Mouse (Mus musculus) monocyte, adult 5-6 weeks (primary cell): ENCODE measurements around the gene Atp5g1. TPM values are rescaled to one million over a fixed set of nuclear protein-coding genes. Genes with fewer than 3 reads are reported as not detected.
"Not testable (repeated sequence)": the region's sequence is repeated elsewhere in the genome, so short reads cannot be mapped to it uniquely, and the experiment has no call there.

Source experiments
- ATAC-seq: fragments of 153-309, 156-312 bp; replicated peaks from 2 replicates; pipeline ENCODE4 v1.8.0; 2017; ENCODE audit warnings: mild to moderate bottlenecking; ENCODE audit not compliant: low TSS enrichment, insufficient number of reproducible peaks, severe bottlenecking, poor library complexity, low FRiP score
- total RNA-seq: library from RNA; stranded (forward); fragments of 200-1000, 200-491, 200-594 nt; gene quantifications from 3 replicates; pipeline ENCODE4 v1.2.3, GENCODE M21; 2017

Atp5g1 gene
- total RNA-seq, result 1.6 to 31.3 TPM (median 27.1 TPM) in 3 replicates

DNA sequence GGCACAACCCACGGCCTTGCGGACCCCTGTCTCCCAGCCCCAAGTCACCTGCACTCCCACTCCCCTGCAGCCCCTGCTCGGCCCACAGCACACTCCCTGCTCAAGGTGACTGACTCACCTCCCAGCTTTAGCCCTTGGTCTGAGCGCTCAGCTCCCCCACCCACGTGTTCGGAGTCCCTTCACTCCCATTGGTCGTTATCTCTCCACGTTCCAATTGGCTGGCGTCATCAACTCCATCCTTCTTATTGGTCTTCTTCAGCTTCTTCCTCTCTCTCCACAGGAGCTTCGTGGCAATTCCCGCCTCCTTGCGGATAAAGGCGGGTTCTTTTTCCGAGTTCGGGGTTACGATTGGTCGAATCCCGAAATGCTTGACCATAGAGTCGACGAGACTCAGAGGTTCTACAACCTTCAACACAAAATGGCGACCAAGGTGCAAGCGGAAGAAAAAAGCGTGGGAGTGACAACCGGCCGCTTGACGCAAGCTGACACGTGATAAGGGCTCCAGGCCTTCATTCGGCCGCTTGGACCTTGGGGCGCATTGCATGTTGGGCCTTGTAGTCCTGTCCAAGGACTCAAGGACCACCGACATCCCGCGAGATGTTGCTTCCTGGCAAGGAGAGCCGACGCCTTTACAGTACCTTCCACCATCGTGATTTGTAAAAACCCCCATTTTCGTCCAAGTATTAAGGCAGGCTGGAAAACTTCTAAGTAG lies at the start of gene Atp5g1:
Gene Atp5g1 (minus strand): TSS at position 162 of the 712 bp plus-strand sequence.
- ATAC-seq, result peak; percentile 96

DNA sequence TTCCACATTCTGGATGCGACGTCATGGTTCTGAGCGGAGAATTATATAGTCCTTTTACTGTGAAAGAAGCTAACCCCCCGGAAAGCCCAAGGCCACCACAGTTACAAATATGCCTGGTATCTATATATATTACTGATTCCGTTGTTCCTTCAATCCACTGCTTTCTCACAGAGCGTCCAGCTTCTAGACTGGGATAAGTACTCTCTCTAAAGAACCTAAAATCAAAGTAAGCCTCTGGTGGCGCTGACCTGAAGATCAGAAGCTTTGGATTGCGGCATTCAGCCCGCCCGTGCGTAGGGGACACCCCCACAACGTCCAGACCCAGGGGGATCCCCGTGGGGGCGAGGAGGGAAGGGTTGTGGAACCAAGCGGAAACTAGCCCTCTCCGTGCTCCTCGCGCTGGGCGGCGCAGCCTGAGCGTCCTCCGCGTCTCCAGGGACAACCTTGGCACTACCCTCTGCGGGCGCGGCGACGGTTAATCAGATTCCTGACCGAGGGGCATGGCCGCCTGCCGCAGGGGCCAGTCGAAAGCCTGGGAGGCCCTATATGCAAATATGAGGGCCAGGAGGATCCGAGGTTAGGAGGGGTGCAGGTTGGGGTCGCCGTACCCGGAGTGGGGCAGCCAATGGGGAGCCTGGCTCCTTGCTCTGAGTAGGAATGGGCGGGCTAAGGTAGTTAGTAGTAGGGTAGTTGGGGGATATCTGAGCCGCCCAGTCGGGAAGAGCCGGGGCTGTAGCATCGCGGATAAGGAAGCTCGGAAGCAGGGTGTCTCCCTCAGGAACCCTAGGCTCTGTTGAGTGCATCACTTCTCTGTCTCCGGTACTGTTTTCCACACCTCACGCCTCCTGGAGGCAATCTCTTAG lies 48.8 kb upstream of the Atp5g1 start:
- no peak for ATAC-seq

DNA sequence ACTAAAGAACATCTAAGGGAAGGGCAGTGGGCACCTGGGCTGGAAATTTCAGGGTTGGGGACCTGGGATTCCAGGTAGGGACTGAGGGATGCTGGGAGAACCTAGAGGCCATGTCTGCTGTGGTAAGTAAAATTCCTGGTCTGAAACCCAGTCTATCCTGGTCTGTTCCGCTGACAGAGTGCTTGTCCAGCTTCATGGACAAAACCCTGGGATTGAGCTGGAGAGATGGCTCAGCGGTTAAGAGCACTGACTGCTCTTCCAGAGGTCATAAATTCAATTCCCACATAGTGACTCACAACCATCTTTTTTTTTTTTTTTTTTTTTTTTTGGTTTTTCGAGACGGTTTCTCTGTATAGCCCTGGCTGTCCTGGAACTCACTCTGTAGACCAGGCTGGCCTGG lies 47.3 kb upstream of the Atp5g1 start:
- not testable (repeated sequence) for ATAC-seq

DNA sequence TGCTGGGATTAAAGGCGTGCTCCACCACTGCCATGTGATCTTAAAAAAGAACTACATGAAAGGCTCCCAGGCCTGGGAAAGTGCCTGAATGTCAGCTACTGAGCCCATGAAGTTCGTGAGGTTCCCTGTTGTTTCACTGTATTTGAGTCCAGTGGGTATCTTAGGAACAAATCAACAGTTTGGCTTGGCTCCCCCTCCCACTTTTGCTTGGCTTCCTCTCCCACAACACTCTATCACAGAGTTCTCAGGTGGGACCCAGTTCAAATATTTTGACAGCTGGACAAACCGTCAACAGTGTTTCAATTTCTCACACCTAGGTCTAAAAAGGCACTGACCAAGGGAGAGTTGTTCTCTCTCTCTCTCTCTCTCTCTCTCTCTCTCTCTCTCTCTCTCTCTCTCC lies 43.9 kb upstream of the Atp5g1 start:
- ATAC-seq, result no peak

DNA sequence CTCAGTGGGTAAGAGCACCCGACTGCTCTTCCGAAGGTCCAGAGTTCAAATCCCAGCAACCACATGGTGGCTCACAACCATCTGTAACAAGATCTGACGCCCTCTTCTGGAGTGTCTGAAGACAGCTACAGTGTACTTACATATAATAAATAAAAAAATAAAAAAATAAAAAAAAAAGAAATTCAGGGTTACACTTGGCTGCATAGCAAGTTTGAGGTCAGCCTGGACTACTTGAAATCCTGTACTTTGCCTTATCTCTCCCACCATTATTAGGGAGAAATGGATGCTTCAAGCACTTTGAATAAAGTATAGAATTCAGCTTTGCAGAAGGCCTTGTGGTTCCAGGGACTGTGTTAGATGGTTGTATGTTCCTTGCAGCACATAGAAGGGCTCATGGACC lies 41.5 kb upstream of the Atp5g1 start:
- ATAC-seq, result not testable (repeated sequence)

DNA sequence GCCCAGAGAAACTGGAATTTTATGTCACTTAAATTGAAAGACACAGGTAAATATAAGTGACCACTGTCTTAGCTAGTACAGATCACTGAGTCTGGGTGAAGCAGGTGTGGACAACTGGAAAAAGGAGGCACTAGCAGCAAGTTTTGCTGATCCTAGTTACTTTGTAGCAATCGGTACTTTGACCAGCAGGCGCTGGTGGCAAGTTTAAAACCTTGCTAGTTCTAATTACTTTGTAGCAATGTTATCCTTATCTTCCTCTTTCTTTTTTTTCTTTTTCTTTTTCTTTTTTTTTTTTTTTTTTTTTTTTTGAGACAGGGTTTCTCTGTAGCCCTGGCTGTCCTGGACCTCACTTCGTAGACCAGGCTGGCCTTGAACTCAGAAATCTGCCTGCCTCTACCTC lies 40.6 kb upstream of the Atp5g1 start:
- no peak for ATAC-seq

DNA sequence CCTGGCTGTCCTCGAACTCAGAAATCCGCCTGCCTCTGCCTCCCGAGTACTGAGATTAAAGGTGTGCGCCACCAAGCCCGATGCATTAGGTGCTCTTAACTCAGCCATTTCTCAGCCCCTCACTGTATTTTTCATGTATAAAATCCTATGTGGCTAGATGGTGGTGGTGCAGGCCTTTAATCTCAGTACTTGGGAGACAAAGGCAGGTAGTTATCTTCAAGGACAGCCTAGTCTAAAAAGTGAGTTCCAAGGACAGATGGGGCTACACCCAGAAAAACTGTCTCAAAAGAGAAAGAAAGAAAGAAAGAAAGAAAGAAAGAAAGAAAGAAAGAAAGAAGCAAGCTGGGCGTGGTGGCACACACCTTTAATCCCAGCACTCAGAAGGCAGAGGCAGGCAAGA lies 39.9 kb upstream of the Atp5g1 start:
- no peak for ATAC-seq

DNA sequence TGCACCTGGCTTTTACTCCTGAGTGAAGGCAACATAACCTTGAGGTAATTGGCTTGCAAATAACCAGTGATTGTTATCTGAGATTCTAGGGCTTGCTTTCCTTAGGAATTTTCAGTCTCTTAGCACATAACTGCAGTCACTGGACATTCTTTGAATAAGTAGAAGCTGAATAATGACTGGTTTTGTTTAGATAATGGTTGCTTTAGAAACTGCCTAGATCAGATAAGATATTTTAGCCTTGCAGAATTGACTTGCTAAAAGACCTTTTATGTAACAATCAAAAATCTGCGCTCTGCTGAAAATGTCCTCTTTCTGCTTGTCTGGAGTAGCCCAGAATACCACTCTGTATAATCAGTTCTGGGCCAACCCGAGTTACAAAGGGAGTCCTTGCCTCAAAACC lies 38.6 kb upstream of the Atp5g1 start:
- no peak for ATAC-seq

DNA sequence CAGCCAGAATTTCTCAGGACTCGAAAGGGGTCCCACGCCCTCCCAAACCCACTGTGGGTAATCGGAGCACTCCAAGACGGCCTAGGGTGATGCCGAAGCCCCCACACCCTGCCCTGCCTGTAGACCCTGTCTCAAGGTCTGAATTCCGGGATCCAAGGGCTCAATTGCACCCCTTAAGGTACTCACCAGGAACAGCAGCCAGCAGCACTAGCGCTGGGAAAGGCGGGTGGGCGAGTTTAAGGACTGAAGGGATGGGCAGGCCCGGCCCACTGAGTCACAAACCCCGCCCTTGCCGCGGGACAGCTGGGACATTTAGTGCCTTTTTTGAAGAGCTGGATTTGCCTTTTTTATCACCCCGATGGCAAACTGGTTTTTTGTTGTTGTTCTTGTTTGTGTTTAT lies 36.3 kb upstream of the Atp5g1 start, which contains the start of gene Calcoco2:
Gene Calcoco2 (minus strand): TSS at position 214 of the 400 bp plus-strand sequence.
- no peak for ATAC-seq

DNA sequence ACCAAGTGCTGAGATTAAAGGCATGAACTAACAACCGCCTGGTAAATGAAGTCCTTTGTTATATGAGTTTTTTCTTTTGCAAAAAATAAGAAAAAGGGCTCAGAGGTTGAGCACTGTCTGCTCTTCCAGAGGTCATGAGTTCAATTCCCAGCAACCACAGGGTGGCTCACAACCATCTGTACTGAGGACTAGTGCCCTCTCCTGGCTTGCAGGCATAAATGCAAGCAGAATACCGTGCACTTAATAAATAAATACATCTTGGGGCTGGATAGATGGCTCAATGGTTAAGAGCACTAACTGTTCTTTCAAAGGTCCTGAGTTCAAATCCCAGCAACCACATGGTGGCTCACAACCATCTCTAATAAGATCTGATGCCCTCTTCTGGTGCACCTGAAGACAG lies 35.5 kb upstream of the Atp5g1 start:
- ATAC-seq, result not testable (repeated sequence)

DNA sequence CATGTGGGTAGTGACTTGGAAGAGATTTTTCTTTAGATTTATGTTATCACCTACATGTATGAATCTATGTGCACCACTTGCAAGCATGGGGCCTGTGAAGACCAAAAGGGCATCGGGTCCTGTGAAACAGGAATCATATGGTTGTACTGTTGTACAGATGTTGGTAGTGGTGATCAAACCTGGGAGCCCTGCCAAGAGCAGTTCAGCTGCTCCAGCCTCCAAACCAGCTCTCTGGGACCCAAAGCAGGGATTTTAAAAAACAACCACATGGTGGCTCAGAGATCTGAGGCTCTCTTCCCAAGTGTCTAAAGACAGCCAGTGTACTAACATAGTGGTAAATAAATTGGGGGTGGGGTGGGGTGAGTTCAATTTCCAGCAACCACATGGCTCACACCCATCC lies 32.9 kb upstream of the Atp5g1 start:
- ATAC-seq, result no peak

DNA sequence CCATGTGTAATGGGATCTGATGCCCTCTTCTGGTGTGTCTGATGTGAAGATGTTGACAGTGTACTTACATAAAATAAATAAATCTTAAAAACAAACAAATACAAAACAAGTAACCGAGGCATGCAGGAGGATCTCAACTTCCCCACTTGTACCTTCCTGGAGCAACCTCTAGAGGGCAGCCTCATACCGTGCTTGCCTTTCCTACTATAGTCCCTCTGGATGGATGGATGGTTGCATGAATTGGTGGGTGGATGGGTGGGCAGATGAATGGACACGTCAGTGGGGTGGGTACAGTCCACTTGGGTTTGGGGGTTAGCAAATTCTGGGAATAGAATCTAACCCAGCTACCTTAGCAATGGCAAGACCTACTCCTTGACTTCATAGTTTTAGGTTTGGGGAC lies 17.9 kb upstream of the Atp5g1 start:
- ATAC-seq, result peak; percentile 73; the same call in 1 of the 2 replicates

DNA sequence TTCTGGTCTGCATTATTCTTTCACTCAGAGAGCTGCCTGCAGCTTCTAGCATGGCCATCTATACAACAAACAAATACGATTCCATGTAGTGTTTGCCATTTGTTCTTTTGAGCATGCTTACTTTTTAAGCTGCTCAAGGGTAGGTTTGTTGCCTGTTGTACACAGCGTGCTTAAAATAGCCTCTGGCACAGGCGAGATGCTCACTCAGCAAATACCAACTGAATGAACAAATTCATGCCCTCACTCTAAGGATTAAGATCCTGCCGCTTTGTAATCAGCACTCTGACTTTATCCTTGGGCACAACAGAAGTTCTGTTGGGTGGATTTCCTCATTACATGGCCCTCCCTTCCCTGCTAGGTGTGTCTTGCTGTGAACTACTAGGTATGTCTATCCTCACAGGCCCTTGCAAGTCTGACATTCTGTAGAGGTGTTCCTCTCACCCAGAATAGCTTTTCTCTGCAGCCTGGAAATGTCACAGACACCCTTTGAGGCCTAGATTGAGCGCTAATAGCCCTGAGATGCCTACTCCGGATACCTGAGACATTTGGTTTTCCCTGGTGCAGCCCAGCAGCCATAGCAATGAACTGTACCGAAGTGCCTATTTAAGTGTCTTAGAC lies 17.3 kb upstream of the Atp5g1 start:
- ATAC-seq, result no peak

DNA sequence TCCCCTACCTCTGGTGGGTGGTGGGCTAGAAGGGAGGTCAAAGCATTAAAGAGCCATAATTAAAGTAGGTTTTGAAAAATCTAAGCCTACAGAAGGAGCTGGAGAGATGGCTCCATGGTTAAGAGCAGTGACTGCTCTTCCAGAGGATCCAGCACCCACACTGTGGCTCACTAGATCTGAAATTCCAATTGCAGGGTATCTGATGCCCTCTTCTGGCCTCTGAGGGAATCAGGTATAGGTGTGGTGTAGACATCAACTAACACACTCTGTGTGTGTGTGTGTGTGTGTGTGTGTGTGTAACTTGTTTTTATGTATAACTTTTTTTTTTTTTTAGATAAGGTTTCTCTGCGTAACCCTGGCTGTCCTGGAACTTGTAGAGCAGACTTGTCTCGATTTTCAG lies 15.6 kb upstream of the Atp5g1 start:
- no peak for ATAC-seq

DNA sequence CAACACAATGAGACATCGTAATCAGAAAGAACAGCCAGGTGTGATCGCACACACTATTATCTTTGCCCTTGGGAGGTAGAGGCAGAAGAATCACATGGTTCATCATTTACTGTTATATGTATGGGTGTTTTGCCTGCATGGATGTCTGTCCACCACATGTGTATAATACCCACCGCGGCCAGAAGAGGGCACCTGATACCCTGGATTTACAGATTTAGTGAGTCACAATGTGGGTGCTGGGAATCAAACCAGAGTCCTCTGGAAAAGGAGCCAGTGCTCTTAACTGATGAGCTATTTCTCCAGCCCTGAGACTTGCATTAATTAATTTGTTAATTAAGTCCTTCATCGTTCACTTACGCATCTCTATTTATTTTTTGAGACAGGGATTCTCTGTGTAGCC lies 12.5 kb upstream of the Atp5g1 start:
- ATAC-seq, result no peak

DNA sequence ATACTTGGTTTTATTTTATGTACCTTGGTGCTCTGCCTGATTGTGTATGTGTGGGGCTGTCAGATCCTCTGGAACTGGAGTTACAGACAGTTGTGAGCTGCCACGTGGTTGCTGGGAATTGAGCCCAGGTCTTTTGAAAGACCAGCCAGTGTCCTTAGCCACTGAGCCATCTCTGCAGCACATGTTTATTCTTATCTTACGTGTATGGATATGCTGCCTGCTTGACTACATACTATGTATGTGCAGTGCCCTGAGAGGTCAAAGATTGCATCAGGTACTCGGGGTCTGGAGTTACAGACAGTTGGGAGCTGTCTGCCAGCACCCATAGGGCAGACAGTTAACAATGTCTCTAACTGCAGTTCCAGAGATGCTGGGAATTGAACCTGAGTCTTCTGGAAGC lies 7.2 kb upstream of the Atp5g1 start:
- no peak for ATAC-seq

DNA sequence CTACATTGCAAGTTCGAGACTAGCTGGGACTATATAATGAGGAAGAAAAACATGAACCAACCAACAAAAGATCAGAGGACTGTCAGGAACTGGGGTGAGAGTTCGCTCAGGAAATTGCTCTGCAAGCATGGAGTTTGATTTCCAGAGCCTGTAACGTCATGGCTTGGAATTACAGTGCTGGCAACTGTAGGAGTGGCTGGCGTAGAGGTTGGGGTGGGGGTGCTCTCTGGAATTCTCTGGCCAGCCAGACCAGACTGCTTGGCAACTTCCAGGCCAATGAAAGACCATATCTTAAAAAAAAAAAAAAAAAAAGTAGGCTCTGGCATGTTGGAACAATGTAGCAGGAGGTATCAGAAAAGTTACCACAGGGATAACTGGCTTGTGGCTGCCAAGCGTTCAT lies 5.3 kb upstream of the Atp5g1 start:
- no peak for ATAC-seq

DNA sequence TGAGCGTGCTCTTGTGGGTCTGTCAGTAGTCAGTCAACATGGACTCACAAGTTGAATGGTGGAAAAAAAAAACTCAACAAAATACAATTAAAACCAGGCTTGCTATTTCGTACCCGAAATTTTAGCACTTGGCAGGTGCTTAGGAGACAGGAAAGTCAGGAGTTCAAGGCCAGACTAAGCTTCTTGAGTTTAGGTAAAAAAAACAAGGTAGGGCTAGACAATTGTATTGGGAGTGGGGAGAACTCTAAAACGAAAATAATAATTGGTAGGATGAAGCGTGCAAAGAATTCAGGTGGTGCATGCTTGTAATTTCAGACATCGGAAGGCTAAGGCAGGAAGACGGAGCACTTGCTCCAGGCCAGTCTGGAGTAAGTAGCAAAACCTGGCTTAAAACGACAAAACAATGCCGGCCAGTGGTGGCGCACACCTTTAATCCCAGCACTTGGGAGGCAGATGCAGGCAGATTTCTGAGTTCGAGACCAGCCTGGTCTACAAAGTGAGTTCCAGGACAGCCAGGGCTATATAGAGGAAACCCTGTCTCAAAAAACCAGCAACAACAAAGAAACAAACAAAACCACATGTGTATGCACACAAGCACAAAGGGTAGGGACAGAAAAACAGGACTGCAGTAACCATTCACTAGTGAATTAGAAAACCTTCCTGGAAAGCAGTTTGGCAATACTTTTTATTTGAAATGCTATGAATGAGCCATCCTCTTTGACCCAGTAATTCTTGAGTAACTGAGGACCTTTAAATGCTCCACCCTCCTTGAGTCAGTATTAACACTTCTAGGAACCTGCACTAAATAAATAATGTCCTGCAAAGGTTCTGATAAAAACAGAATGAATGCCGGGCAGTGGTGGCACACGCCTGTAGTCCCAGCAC lies 993 bp upstream of the Atp5g1 start:
- no peak for ATAC-seq

DNA sequence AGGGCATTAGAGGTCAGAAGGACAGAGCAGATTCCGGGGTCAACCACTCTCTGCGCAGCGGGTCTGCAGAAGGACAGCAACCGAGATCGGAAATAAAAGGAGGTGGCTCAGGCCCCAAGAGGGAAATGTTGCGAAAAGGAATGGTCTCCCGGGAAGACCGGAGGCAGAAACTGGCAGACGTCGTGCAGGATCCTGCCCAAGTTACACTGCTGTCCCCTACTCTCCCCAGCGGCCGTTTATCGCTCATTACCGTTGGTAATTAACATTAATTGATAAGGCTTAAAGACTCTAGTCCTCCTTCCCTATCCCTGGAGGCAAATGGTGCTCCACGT lies 327 bp downstream of the Atp5g1 start:
- ATAC-seq, result no peak
